Mouse (Mus musculus): ENCODE data around the gene B3glct.

B3glct gene
- long read RNA-seq, experiment 1, full-length matches to known transcripts, result 5 of 9 reads
- long read RNA-seq, experiment 1, partial matches to known transcripts, result 0 of 9 reads
- long read RNA-seq, experiment 1, other reads (novel, unspliced or antisense), result 4 of 9 reads
- long read RNA-seq, experiment 2, full-length matches to known transcripts, result 7 of 22 reads
- long read RNA-seq, experiment 2, partial matches to known transcripts, result 4 of 22 reads
- long read RNA-seq, experiment 2, other reads (novel, unspliced or antisense), result 11 of 22 reads

- intact Hi-C loops (cut with DNase I), result loop anchor here (5.0 kb wide), 1 partner anchor 41 kb away; the partner anchor contains the start of gene Hsph1
Observed at GRCm38 (mm10) chr5:149678100-149678989, at the start of gene B3glct. Gene B3glct, plus strand, starts transcription at chr5:149678230.

- intact Hi-C loops (cut with DNase I), result loop anchor here (5.0 kb wide), 1 partner anchor 43 kb away; the partner anchor contains the start of gene B3glct
Observed at GRCm38 (mm10) chr5:149634409-149635035, 43.5 kb upstream of the B3glct start.

GRCm38 (mm10) chr5:149635556-149635955, 42.5 kb upstream of the B3glct start:
- intact Hi-C loops (cut with DNase I), result loop anchor here (5.0 kb wide), 1 partner anchor 42 kb away; the partner anchor contains the start of gene B3glct

GRCm38 (mm10) chr5:149636075-149636920, 41.7 kb upstream of the B3glct start, which contains the start of gene Hsph1:
Gene Hsph1, minus strand, starts transcription at chr5:149636376.
- intact Hi-C loops (cut with DNase I), result loop anchor here (5.0 kb wide), 1 partner anchor 41 kb away; the partner anchor contains the start of gene B3glct

- intact Hi-C loops (cut with DNase I), result loop anchor here (5.0 kb wide), 1 partner anchor 40 kb away; the partner anchor contains the start of gene B3glct
Observed at GRCm38 (mm10) chr5:149637306-149637705, 40.7 kb upstream of the B3glct start.

GRCm38 (mm10) chr5:149641277-149641892, 36.6 kb upstream of the B3glct start:
- intact Hi-C loops (cut with DNase I), result no loop called here

- intact Hi-C loops (cut with DNase I), result no loop called here
Observed at GRCm38 (mm10) chr5:149642366-149642765, 35.7 kb upstream of the B3glct start.

GRCm38 (mm10) chr5:149642783-149643509, 35.1 kb upstream of the B3glct start:
- intact Hi-C loops (cut with DNase I), result no loop called here

GRCm38 (mm10) chr5:149647367-149648115, 30.5 kb upstream of the B3glct start:
- intact Hi-C loops (cut with DNase I), result no loop called here

- intact Hi-C loops (cut with DNase I), result no loop called here
Observed at GRCm38 (mm10) chr5:149648196-149648595, 29.8 kb upstream of the B3glct start.

GRCm38 (mm10) chr5:149648895-149649406, 29.1 kb upstream of the B3glct start:
- intact Hi-C loops (cut with DNase I), result no loop called here

GRCm38 (mm10) chr5:149649499-149650178, 28.4 kb upstream of the B3glct start:
- intact Hi-C loops (cut with DNase I), result no loop called here

- intact Hi-C loops (cut with DNase I), result no loop called here
Observed at GRCm38 (mm10) chr5:149650179-149650553, 27.9 kb upstream of the B3glct start.

- intact Hi-C loops (cut with DNase I), result no loop called here
Observed at GRCm38 (mm10) chr5:149655636-149656035, 22.4 kb upstream of the B3glct start.

GRCm38 (mm10) chr5:149658022-149658421, 20.0 kb upstream of the B3glct start:
- intact Hi-C loops (cut with DNase I), result no loop called here

GRCm38 (mm10) chr5:149658741-149659413, 19.2 kb upstream of the B3glct start:
- intact Hi-C loops (cut with DNase I), result no loop called here

- intact Hi-C loops (cut with DNase I), result no loop called here
Observed at GRCm38 (mm10) chr5:149659414-149659780, 18.6 kb upstream of the B3glct start.
